In genomic region chr1:104944470-104945109, GRCm38 (mm10) we compare ENCODE assay signal across 8 mouse cellular contexts.
DNase-seq lines count a peak whose midpoint lies in the region; ATAC-seq and TF ChIP-seq lines count a peak whose summit lies in the region.

No protein-coding gene starts in this region.

- peak; percentile 69 for DNase-seq in lung, embryonic 14.5 days
- DNase-seq in lung, postnatal 36 days, result no peak
- DNase-seq in cerebellum, postnatal 10 days, result peak; percentile 79 to 81
- DNase-seq in frontal cortex, adult 2 months (ENCODE audit: extremely low spot score in 1 of 2, low spot score in 1 of 2), result peak; percentile 38 to 77
- DNase-seq in kidney, postnatal 25 days, result peak; percentile 37 to 40
- peak; percentile 49 for DNase-seq in midbrain, embryonic 10.5 days (ENCODE audit: low spot score)
- peak; percentile 21 for DNase-seq in yolk sac, embryonic 10.5 days (ENCODE audit: low spot score)

- H3K4me3 ChIP-seq in lung, embryonic 14.5 days (ENCODE audit: low read depth, low read length), result no peak overlapping the region
- no peak overlapping the region for H3K4me3 ChIP-seq in midbrain, embryonic 10.5 days

- no peaks in the 10 kb centered on the region for H3K27me3 ChIP-seq in lung, embryonic 14.5 days (ENCODE audit: insufficient read depth, low read length)
- H3K27me3 ChIP-seq in midbrain, embryonic 10.5 days (ENCODE audit: low read depth, poor library complexity, severe bottlenecking), result no peaks in the 10 kb centered on the region

- H3K4me2 ChIP-seq in lung, embryonic 14.5 days, result no peak overlapping the region

- no peaks in the 10 kb centered on the region for H3K4me1 ChIP-seq in lung, embryonic 14.5 days (ENCODE audit: insufficient read depth)
- no peaks in the 10 kb centered on the region for H3K4me1 ChIP-seq in midbrain, embryonic 10.5 days

- ATAC-seq in lung, embryonic 14.5 days (ENCODE audit: insufficient read depth), result peak; percentile 70; the same call in 1 of the 2 replicates
- ATAC-seq in megakaryocyte, adult 5-6 weeks (ENCODE audit: poor library complexity, severe bottlenecking), result no peak

- H3K9me3 ChIP-seq in lung, embryonic 14.5 days (ENCODE audit: low read depth, low read length), result no peaks in the 10 kb centered on the region
- H3K9me3 ChIP-seq in midbrain, embryonic 10.5 days (replicated peaks), result no peaks in the 10 kb centered on the region

- no peaks in the 10 kb centered on the region for H3K36me3 ChIP-seq in lung, embryonic 14.5 days (ENCODE audit: insufficient read depth)
- no peaks in the 10 kb centered on the region for H3K36me3 ChIP-seq in midbrain, embryonic 10.5 days

- H3K9ac ChIP-seq in lung, embryonic 14.5 days, result no peak overlapping the region

- TF ChIP-seq CTCF in lung, embryonic 14.5 days (IDR thresholded peaks at IDR 0.05; ENCODE audit: low read depth), result peak; percentile 62

- 18% methylated on average over 2 of the region's 2 CpGs for WGBS in lung, embryonic 14.5 days
- WGBS in midbrain, embryonic 10.5 days, result 27% methylated on average over 2 of the region's 2 CpGs

- H3K27ac ChIP-seq in lung, embryonic 14.5 days (ENCODE audit: low read depth), result no peak overlapping the region
- H3K27ac ChIP-seq in midbrain, embryonic 10.5 days (replicated peaks), result peak overlapping the region; percentile 28; the same call in 1 of the 2 replicates
